Mouse (Mus musculus): ENCODE measurements around the gene Gpx4. TPM values are rescaled to one million over a fixed set of nuclear protein-coding genes. Genes with fewer than 3 reads are reported as not detected.
A peak's percentile ranks its signal among the peaks of the same experiment; 100 is the strongest.

Gene Gpx4
- polyA plus RNA-seq, 1 experiment from 2014 or later, result 594 TPM

DNA sequence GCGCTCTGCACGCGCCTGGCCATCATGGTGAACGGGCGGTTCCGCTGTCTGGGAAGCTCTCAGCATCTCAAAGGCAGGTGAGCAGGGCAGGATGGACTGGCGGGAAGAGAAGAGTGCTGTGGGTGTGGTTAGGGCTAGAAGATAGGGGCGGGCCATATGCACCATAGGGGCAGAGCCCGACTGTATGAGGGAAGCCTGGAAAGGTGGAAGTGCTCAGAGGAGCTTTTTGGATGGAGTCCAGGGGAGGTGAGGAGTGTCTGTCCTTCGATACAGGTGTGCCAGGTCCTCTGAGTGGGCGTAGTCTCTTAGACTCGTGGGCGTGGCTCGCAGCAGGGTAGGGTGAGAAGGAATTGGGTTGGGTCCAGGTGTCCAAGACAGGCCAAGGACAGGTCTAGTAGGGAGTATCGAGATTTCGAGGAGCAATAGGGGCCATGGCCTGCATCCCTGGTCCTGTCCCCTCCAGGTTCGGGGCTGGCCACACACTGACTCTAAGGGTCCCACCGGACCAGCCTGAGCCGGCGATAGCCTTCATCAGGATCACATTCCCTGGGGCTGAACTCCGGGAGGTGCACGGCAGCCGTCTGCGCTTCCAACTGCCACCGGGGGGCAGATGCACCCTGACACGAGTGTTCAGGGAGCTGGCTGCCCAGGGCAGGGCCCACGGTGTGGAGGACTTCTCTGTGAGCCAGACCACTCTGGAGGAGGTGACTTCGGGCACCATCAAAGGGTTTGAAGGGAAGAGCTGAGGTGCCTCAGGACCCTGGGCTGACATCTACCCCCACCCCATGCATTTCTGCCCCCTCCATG lies 32.3 kb upstream of the Gpx4 start:
- Histone ChIP-seq H3K36me3 (ENCODE audit: control insufficient read depth, insufficient read depth, low read length) (no peaks in the 10 kb centered on the region), H3K4me3 (ENCODE audit: low read depth, low read length) (no peak overlapping the region), H3K4me2 (no peak overlapping the region), H3K9ac (ENCODE audit: low read length) (no peak overlapping the region), H3K27ac (ENCODE audit: low read depth, low read length) (no peak overlapping the region), H3K27me3 (ENCODE audit: control insufficient read depth, insufficient read depth, low read length) (peaks cover 42% of the 10 kb centered on the region), H3K9me3 (ENCODE audit: control insufficient read depth, low read length) (peaks cover 11% of the 10 kb centered on the region), H3K4me1 (ENCODE audit: control insufficient read depth, insufficient read depth, low read length) (peaks cover 4% of the 10 kb centered on the region; the same call in 1 of the 2 replicates)
- ATAC-seq (ENCODE audit: low FRiP score) (no peak), DNase-seq (ENCODE audit: low spot score, missing footprints) (no peak)
- WGBS, result 25% methylated on average over 28 of the region's 28 CpGs

DNA sequence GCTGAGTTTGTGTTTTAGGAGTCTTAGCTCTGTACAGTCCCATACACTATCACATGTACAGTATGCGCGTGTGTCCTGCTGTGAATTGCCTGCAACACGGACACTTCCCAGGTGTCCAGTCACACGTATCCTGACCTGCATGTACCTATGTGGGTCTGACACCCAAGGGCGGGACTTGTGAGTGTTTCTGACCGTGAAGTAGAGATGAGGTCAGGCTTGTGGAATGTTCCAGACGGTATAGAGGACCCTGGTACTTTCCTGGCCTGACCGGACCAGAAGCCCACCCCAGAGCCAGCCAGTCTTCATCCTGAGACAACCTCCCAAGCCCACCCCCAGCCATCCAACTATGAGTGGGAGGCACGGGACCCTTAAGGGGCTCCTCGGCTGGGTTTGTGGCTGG lies 31.4 kb upstream of the Gpx4 start:
- Histone ChIP-seq H3K4me3 (ENCODE audit: low read depth, low read length) (no peak overlapping the region), H3K9me3 (ENCODE audit: control insufficient read depth, low read length) (peaks cover 4% of the 10 kb centered on the region), H3K9ac (ENCODE audit: low read length) (no peak overlapping the region), H3K27me3 (ENCODE audit: control insufficient read depth, insufficient read depth, low read length) (peaks cover 46% of the 10 kb centered on the region), H3K4me2 (no peak overlapping the region), H3K27ac (ENCODE audit: low read depth, low read length) (no peak overlapping the region), H3K36me3 (ENCODE audit: control insufficient read depth, insufficient read depth, low read length) (no peaks in the 10 kb centered on the region), H3K4me1 (ENCODE audit: control insufficient read depth, insufficient read depth, low read length) (peaks cover 6% of the 10 kb centered on the region; the same call in 1 of the 2 replicates)
- ATAC-seq (ENCODE audit: low FRiP score), result no peak
- WGBS, result 87% methylated on average over 10 of the region's 10 CpGs
- no peak for DNase-seq (ENCODE audit: low spot score, missing footprints)

GRCm38 (mm10) chr10:80016511-80016910 lies 30.5 kb upstream of the Gpx4 start, which contains the start of gene Arhgap45:
TSS of gene Arhgap45 (plus strand) at chr10:80016653.
- no peak within 1 kb of the TSS for H3K4me3 ChIP-seq (ENCODE audit: low read depth, low read length)
- H3K9ac ChIP-seq (ENCODE audit: low read length), result no peak within 1 kb of the TSS
- 72% methylated on average over 11 of the region's 11 CpGs for WGBS
- peaks cover 46% of the 10 kb centered on the region for H3K27me3 ChIP-seq (ENCODE audit: control insufficient read depth, insufficient read depth, low read length)
- no peaks in the 10 kb centered on the region for H3K36me3 ChIP-seq (ENCODE audit: control insufficient read depth, insufficient read depth, low read length)
- peaks cover 6% of the 10 kb centered on the region; the same call in 1 of the 2 replicates for H3K4me1 ChIP-seq (ENCODE audit: control insufficient read depth, insufficient read depth, low read length)
- no peak within 1 kb of the TSS for H3K27ac ChIP-seq (ENCODE audit: low read depth, low read length)
- DNase-seq (ENCODE audit: low spot score, missing footprints) (no peak), ATAC-seq (ENCODE audit: low FRiP score) (no peak)
- no peaks in the 10 kb centered on the region for H3K9me3 ChIP-seq (ENCODE audit: control insufficient read depth, low read length)
- H3K4me2 ChIP-seq, result no peak within 1 kb of the TSS

DNA sequence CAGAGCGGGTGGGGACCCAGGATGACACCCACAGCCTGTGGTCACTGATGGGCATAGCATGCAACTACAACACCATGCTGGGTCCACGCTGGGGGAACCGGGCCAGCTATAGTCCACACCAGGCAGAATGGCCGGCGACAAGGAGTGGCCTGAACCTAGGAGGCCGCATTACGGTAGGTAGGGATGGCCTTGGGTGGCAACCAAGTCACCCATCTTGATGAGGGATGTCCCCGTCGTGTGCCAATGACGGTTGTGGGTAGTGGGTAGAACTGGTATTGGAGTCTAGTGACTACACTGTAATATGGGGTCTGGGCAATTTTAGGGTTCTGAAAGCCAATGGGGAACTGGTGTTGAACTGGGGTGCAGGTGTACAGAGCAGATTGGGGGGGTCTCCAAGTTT lies 30.0 kb upstream of the Gpx4 start:
- ATAC-seq (ENCODE audit: low FRiP score), result no peak
- Histone ChIP-seq H3K9me3 (ENCODE audit: control insufficient read depth, low read length) (no peaks in the 10 kb centered on the region), H3K27me3 (ENCODE audit: control insufficient read depth, insufficient read depth, low read length) (peaks cover 44% of the 10 kb centered on the region), H3K4me3 (ENCODE audit: low read depth, low read length) (no peak overlapping the region), H3K9ac (ENCODE audit: low read length) (no peak overlapping the region), H3K4me1 (ENCODE audit: control insufficient read depth, insufficient read depth, low read length) (peaks cover 6% of the 10 kb centered on the region; the same call in 1 of the 2 replicates), H3K27ac (ENCODE audit: low read depth, low read length) (no peak overlapping the region), H3K36me3 (ENCODE audit: control insufficient read depth, insufficient read depth, low read length) (no peaks in the 10 kb centered on the region), H3K4me2 (no peak overlapping the region)
- WGBS, result 89% methylated on average over 10 of the region's 10 CpGs
- DNase-seq (ENCODE audit: low spot score, missing footprints), result no peak

DNA sequence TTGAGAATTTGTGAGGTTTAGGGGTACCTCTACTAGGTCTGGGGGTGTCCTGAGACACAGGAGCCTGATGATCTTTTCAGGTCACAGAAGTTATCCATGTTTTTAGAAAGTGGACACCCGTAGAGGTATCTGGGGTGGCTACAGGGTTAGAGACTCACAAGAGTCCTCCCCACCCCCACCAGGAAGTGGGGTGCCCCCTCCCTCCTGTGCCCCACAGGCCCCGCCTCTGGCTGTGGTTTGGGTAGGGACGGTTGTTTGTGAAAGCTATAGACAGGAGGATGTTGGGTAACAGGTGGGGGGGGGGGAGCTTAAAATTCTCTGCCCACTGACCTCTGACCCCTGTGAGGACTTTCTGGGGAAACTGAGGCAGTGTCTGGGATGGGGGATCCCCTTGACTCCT lies 29.6 kb upstream of the Gpx4 start:
- no peak overlapping the region for H3K4me2 ChIP-seq
- H3K4me1 ChIP-seq (ENCODE audit: control insufficient read depth, insufficient read depth, low read length), result peaks cover 6% of the 10 kb centered on the region; the same call in 1 of the 2 replicates
- H3K9me3 ChIP-seq (ENCODE audit: control insufficient read depth, low read length), result no peaks in the 10 kb centered on the region
- ATAC-seq (ENCODE audit: low FRiP score) (no peak), DNase-seq (ENCODE audit: low spot score, missing footprints) (no peak)
- 69% methylated on average over 3 of the region's 3 CpGs for WGBS
- peaks cover 42% of the 10 kb centered on the region for H3K27me3 ChIP-seq (ENCODE audit: control insufficient read depth, insufficient read depth, low read length)
- no peaks in the 10 kb centered on the region for H3K36me3 ChIP-seq (ENCODE audit: control insufficient read depth, insufficient read depth, low read length)
- no peak overlapping the region for H3K4me3 ChIP-seq (ENCODE audit: low read depth, low read length)
- H3K9ac ChIP-seq (ENCODE audit: low read length), result no peak overlapping the region
- H3K27ac ChIP-seq (ENCODE audit: low read depth, low read length), result no peak overlapping the region

DNA sequence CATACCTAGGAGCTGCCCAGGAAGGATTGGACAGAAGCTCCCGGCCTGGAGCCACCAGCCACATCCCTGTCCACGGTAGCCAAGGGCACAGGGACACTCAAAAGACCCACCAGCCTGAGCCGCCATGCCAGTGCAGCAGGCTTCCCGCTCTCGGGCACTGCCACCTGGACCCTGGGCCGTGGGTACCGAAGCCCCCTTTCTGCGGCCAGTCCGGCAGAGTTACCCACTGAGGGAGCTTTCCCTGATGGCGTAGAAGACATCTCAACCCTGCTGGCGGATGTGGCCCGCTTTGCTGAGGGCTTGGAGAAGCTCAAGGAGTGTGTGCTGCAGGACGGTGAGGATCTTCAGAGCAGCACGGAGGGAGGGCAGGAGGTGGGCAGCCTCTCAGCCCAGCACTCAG lies 29.2 kb upstream of the Gpx4 start:
- Histone ChIP-seq H3K4me2 (no peak overlapping the region), H3K27ac (ENCODE audit: low read depth, low read length) (no peak overlapping the region), H3K4me3 (ENCODE audit: low read depth, low read length) (no peak overlapping the region), H3K4me1 (ENCODE audit: control insufficient read depth, insufficient read depth, low read length) (peaks cover 6% of the 10 kb centered on the region; the same call in 1 of the 2 replicates), H3K9me3 (ENCODE audit: control insufficient read depth, low read length) (no peaks in the 10 kb centered on the region), H3K27me3 (ENCODE audit: control insufficient read depth, insufficient read depth, low read length) (peaks cover 42% of the 10 kb centered on the region), H3K9ac (ENCODE audit: low read length) (no peak overlapping the region), H3K36me3 (ENCODE audit: control insufficient read depth, insufficient read depth, low read length) (no peaks in the 10 kb centered on the region)
- no peak for ATAC-seq (ENCODE audit: low FRiP score)
- 83% methylated on average over 14 of the region's 14 CpGs for WGBS
- DNase-seq (ENCODE audit: low spot score, missing footprints), result no peak

DNA sequence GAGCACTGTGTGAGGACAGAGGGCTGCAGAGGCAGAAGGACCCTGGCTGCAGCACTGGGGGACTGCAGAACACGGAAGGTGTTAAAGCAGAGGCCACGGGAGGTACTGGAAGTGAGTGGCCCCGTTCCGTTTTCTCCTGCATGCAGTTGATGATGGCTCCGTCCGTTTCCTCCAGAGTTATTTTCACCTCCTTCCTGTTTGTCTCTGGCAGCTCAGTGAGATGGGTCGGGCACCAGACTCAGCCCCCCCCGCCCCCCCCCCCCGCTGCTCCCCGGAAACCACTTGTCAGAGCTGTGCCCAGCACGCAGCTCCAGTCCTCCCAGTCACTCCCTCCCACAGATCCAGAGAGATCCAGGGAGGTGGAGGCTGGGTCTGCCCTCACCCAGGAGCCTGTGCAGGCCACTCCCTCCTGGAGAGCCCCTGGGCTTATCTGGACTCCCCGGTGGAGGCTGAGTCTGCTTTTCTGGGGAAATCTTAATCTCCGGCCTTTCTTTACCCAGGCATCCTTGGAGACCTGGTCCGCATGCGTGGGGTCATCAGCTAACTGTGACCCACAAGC lies 28.1 kb upstream of the Gpx4 start:
- H3K9ac ChIP-seq (ENCODE audit: low read length), result no peak overlapping the region

GRCm38 (mm10) chr10:80019471-80020131 lies 27.4 kb upstream of the Gpx4 start:
- WGBS, result 3% methylated on average over 20 of the region's 20 CpGs
- Histone ChIP-seq H3K9me3 (ENCODE audit: control insufficient read depth, low read length) (no peaks in the 10 kb centered on the region), H3K36me3 (ENCODE audit: control insufficient read depth, insufficient read depth, low read length) (no peaks in the 10 kb centered on the region), H3K4me3 (ENCODE audit: low read depth, low read length) (peak overlapping the region; percentile 17; the same call in 1 of the 2 replicates), H3K4me1 (ENCODE audit: control insufficient read depth, insufficient read depth, low read length) (peaks cover 6% of the 10 kb centered on the region; the same call in 1 of the 2 replicates), H3K9ac (ENCODE audit: low read length) (peak overlapping the region; percentile 46), H3K4me2 (peak overlapping the region; percentile 36), H3K27ac (ENCODE audit: low read depth, low read length) (no peak overlapping the region), H3K27me3 (ENCODE audit: control insufficient read depth, insufficient read depth, low read length) (peaks cover 23% of the 10 kb centered on the region)
- peak; percentile 92 for DNase-seq (ENCODE audit: low spot score, missing footprints)
- peak; percentile 63 for ATAC-seq (ENCODE audit: low FRiP score)

More for the DNA sequence above, 28.1 kb upstream of the Gpx4 start:
- ATAC-seq (ENCODE audit: low FRiP score) (peak; percentile 38; the same call in 1 of the 2 replicates), DNase-seq (ENCODE audit: low spot score, missing footprints) (peak; percentile 86)
- Histone ChIP-seq H3K36me3 (ENCODE audit: control insufficient read depth, insufficient read depth, low read length) (no peaks in the 10 kb centered on the region), H3K9me3 (ENCODE audit: control insufficient read depth, low read length) (no peaks in the 10 kb centered on the region), H3K27me3 (ENCODE audit: control insufficient read depth, insufficient read depth, low read length) (peaks cover 31% of the 10 kb centered on the region), H3K4me1 (ENCODE audit: control insufficient read depth, insufficient read depth, low read length) (peaks cover 6% of the 10 kb centered on the region; the same call in 1 of the 2 replicates), H3K4me2 (no peak overlapping the region), H3K4me3 (ENCODE audit: low read depth, low read length) (no peak overlapping the region), H3K27ac (ENCODE audit: low read depth, low read length) (no peak overlapping the region)
- WGBS, result 5% methylated on average over 15 of the region's 15 CpGs
